Mouse (Mus musculus) cerebellum, adult 2 months (tissue): ENCODE results near the gene Ap3d1.

Experiments used
- CTCF ChIP-seq: fragments of 200-500 bp; IDR thresholded peaks from 2 replicates; pipeline ENCODE4 v1.5.1; 2011; ENCODE audit warnings: low read depth, mild to moderate bottlenecking, control low read depth, low read length, moderate library complexity, borderline replicate concordance; ENCODE audit not compliant: insufficient read depth
- POLR2A ChIP-seq: fragments of 200-500 bp; IDR thresholded peaks from 2 replicates; pipeline ENCODE4 v1.6.1; 2011; ENCODE audit warnings: low read length, control low read depth, borderline replicate concordance; ENCODE audit not compliant: insufficient read depth

- TF ChIP-seq POLR2A (no peak), CTCF (no peak)
These were observed 44.3 kb downstream of the Ap3d1 start for GRCm38 (mm10) chr10:80697812-80698211.
